Mouse (Mus musculus): ENCODE results near the gene Ptk7.

- TF ChIP-seq CTCF (IDR thresholded peaks at IDR 0.05; ENCODE audit: borderline replicate concordance, control insufficient read depth, extremely low read depth, insufficient read depth, low read length, poor library complexity) (no peak), POLR2A (IDR thresholded peaks at IDR 0.05; ENCODE audit: control insufficient read depth, extremely low read depth, insufficient read depth, low read length, poor library complexity) (no peak)
Measured at GRCm38 (mm10) chr17:46647279-46647678, 18.0 kb upstream of the Ptk7 start.
